Mouse (Mus musculus): ENCODE data around the gene Ttl.

Ttl gene

GRCm38 (mm10) chr2:129087520-129087919 is 21.8 kb downstream of the Ttl start:
- no peak for DNase-seq

DNA sequence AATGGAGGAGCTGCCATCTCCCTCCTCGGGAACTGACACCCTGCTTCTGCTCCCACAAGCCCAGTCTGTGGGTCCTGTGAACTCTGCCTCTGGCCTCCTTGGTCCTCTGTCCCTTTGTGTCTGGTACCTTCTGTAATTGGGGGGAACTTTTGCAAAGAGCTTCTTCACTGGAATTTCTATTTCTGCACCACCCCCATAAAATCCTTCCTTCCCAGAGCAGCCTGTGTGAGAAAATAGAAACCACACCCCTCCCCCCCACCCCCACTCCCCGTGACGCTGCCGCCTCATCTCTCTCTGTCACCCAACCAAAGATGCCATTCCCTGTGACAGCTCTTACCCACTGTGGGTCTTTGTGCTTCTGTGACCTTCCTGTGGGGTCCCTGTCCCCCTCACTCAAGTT is 24.6 kb downstream of the Ttl start:
- no peak for DNase-seq

DNA sequence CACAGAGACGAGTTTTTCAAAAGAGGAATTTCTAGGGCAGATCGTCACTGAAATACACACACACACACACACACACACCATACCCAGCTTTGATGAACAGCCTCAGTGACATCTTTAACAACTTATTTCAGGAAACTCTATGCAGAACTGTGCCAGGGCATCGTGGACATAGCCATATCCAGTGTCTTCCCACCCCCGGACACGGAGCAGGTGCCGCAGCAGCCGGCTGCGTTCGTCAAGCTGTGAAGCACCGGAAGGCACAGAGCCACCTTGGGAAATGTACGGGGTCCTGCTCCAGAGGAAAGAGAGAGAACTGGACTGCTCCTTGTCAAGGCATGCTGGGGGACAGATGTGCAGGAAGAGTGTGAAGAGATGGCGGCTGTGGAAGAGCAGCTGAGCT is 27.1 kb downstream of the Ttl start:
- DNase-seq, result no peak

DNA sequence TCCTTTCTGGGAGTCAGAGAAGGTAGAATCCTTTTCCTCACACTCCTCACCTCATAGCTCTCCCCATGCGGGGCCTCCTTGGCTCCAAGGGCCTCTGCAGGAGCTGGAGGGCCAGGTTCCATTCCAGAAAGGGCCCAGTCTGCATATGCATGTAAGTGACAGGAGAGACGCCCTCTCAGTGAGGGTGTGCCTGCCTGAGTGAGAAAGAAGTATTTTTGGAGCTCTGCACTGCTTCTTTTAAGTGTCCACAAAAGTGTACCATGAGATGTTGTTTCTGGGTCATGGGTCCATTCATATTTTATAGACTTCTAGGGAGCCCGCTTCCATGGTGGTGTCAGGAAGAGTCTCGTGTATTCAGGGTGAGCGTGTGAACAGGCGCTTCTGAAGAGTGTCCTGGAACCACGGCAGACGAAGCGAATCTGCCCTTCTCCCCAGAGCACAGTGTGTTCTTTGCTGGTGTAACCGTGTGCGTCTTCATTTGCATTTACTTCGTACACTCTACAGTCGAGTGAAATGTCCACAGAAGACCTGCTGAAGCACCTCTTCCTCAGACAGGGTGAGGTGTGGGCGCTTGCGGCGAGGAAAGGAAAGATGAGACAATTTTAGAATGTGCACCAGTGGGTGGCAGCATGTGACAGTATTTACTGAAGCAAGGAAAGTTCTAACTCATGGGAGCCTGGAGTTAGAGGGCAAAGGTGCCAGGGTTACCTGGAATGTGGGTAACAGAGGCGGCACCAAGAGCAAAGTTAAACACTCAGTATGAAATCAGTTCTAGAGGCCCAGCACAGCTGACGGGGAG is 28.4 kb downstream of the Ttl start:
- no peak for DNase-seq

GRCm38 (mm10) chr2:129100784-129101310 is 35.1 kb downstream of the Ttl start, which contains the start of gene Polr1b:
Polr1b (plus strand) TSS chr2:129100995.
- DNase-seq, result peak; percentile 95

DNA sequence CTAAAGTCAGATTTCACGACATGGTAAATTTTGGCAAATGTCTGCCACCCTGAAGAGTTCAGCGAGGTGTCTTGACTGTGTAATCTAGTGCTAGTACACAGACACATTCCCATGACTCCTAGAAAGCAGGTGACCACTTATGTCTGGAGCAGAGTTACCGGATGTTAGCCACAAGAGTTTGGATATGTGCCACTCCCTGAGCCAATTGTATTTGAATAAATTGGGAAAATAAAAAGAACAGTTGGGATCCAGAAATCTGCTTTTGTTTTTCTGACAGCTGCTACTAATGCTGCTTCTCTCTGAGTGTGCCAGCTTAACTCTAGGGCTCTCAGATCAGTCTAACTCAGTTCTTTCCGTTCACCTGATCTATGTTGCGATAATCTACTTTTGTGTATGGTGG is 47.2 kb downstream of the Ttl start:
- no peak for DNase-seq

- DNase-seq, result no peak
These were observed 50.1 kb downstream of the Ttl start for GRCm38 (mm10) chr2:129115706-129116367.

DNA sequence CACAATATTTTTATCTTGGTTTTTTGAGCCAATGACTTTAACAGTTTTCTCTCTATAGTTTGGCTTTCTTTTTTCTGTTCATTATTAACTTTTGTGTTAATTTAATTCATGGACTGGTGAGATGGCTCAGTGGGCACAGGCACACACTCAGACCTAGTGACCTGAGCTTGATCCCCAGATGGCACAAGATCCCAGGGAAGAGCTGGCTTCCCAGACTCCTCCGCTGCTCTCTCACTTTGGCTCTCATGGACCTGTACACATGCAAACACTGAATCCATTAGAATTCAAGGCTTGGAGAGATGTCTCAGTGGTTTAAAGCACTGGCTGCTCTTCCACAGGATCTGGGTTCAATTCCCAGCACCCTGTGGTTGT is 50.6 kb downstream of the Ttl start:
- no peak for DNase-seq

DNA sequence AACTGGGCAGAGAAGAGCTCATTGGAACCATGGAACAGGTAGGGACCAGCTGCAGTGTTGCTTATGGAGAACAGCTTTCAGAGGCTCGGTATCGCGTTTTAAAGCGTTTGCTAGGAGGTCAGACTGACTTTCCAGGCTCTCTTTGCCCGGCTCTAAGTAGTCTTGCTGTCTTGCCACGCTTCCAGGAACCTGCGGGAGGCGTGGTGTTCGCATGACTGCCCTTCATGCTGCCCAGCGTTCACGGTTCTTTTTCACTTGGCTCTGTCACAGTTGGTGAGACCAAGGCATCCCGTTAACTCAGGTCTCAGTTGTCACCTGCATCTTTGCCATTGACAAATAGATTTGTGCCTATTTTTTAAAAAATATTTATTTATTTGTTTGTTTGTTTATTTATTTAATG is 52.3 kb downstream of the Ttl start:
- DNase-seq, result no peak

GRCm38 (mm10) chr2:129121986-129122385 is 56.2 kb downstream of the Ttl start:
- DNase-seq, result peak; percentile 49

DNA sequence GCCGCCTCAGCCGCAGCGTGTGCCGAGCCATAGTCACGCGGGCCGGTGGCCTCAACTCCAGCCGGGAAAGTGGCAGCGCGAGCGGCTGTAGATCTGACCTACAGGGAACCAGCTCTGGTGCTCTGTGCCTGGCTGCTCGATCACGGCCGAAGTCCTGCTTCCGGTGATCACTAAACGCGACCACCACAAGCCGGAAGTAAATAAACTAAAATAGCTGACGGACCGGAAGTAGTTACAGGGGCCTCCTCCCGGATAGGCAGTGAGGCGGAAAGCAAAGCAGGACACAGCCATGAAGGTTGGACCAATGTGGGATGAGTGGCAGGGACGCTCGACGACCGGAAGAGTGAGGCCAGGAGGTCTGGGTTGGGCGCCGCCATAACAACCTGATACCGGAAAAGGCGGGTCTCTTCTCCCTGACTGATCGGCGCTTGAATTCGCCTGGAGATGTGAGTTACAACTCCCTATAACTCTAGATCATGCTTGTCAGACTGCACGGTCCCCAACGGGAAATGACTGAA is 63.7 kb downstream of the Ttl start, which contains the start of gene Chchd5:
Gene Chchd5 (plus strand): TSS at position 289 of the 518 bp plus-strand sequence.
- DNase-seq, result peak; percentile 97

DNA sequence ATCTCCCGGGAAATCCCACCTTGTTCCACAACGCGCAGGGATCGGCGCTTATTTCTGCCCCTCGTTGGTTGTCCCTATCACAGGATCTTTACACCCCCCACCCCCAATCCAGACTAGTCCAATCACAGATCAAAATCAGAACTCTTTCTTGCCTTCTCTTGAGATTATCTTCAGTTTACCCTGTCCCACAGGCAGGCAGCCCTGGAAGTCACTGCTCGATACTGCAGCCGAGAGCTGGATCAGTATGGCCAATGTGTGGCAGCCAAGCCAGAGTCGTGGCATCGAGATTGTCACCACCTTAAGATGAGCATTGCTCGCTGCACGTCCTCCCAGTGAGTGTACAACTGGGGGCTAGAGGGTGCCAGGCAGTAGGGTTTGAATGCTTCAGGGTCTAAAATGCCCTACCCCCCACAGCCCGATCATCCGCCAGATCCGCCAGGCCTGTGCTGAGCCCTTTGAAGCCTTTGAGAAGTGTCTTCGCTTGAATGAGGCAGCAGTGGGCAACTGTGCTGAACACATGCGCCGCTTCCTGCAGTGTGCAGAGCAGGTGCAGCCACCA is 64.3 kb downstream of the Ttl start:
- DNase-seq, result no peak

GRCm38 (mm10) chr2:129130776-129131175 is 65.0 kb downstream of the Ttl start:
- no peak for DNase-seq

- DNase-seq, result no peak
These were observed 66.5 kb downstream of the Ttl start for GRCm38 (mm10) chr2:129132231-129132630.

DNA sequence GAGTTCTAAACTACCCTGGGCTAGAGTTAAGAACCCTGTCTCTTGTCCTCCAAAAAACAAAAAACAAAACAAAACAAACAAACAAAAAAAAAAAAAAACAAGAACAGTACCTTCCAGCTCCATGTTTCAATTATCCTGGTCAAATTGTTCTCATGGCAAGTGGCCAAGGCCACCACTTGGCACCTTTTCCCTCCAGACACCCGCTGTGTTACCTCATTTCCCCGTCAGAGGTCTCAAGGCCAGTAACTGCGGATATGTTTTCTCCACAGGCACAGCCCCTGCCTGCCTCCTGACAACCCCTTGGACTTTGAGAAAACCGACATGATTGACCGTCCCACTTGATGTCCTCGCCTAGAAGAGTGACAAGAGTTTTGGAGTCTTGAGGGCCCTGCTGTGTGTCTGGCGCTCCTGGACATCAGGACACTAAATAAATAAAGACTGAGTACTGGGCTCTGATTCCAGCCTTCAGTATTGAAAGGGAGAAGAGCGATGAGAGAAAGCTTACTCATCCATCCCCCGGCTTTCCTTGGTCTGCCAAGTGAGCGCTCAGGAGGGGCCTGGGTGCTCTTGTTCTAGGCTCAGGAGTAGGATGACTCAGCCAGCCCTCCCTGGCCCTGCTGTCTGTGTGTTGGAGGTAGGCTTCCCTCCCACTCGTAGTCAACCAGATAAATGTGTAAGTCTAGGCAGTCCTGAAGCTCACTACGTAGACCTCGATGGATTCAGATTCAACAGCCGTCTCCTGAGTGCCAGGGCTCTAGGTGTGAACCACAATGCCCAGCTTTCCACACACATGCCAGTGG is 67.5 kb downstream of the Ttl start:
- peak; percentile 67 for DNase-seq

- peak; percentile 78 for DNase-seq
These were observed 74.2 kb downstream of the Ttl start for GRCm38 (mm10) chr2:129139906-129140305.

Data from cerebellum, adult 9-10 months (tissue).